Mouse (Mus musculus) myocyte (in vitro differentiated cells): ENCODE measurements at regions not wholly inside any gene's neighbourhood (a gene's known extent, or its start where the extent isn't known, plus 50 kb on each side); places are given as distances from the start of the nearest gene placed in this dataset.
A peak's percentile ranks its signal among the peaks of the same experiment; 100 is the strongest.

Experiments used
- H3K27me3 ChIP-seq: one replicate; pipeline ENCODE4 v1.6.1; 2011; ENCODE audit not compliant: control insufficient read depth, insufficient read depth, insufficient read length
- H3K36me3 ChIP-seq: one replicate; pipeline ENCODE4 v1.6.1; 2011; ENCODE audit not compliant: control insufficient read depth, insufficient read depth
- H3K4me2 ChIP-seq: one replicate; pipeline ENCODE4 v1.6.1; 2011; ENCODE audit warnings: low read depth, control low read depth
- H3K4me3 ChIP-seq: one replicate; pipeline ENCODE4 v1.5.1; 2011; ENCODE audit warnings: mild to moderate bottlenecking, control low read depth, moderate library complexity
- H3K79me2 ChIP-seq: one replicate; pipeline ENCODE4 v1.6.1; 2011; ENCODE audit not compliant: control insufficient read depth, insufficient read depth
- H3ac ChIP-seq: one replicate; pipeline ENCODE4 v1.6.1; 2011; ENCODE audit not compliant: control insufficient read depth, insufficient read length
- E2F4 ChIP-seq: IDR thresholded peaks from one replicate; pipeline ENCODE4 v1.6.1; 2011; ENCODE audit warnings: mild to moderate bottlenecking, control low read depth, moderate library complexity; ENCODE audit not compliant: insufficient read depth
- MAX ChIP-seq: IDR thresholded peaks from one replicate; pipeline ENCODE4 v1.6.1; 2011; ENCODE audit warnings: low read depth, mild to moderate bottlenecking, control low read depth
- MYOD1 ChIP-seq, 3 experiments: IDR thresholded peaks; one replicate each; pipeline ENCODE4 v1.6.1; 2011; ENCODE audit warnings: control low read depth in 2 of 3, low read depth in 2 of 3, mild to moderate bottlenecking in 2 of 3, moderate library complexity in 1 of 3; ENCODE audit not compliant: insufficient read length in 2 of 3, control insufficient read depth in 1 of 3
- MYOG ChIP-seq, 3 experiments: IDR thresholded peaks; one replicate each; pipeline ENCODE4 v1.6.1; 2011; ENCODE audit warnings: control low read depth in 2 of 3, low read depth in 2 of 3, mild to moderate bottlenecking in 2 of 3; ENCODE audit not compliant: insufficient read length in 2 of 3, control insufficient read depth in 1 of 3, insufficient read depth in 1 of 3
- POLR2A ChIP-seq: IDR thresholded peaks from one replicate; pipeline ENCODE4 v1.6.1; 2011; ENCODE audit warnings: low read depth, mild to moderate bottlenecking, control low read depth, moderate library complexity; ENCODE audit not compliant: insufficient read length
- POLR2AphosphoS2 ChIP-seq: IDR thresholded peaks from one replicate; pipeline ENCODE4 v1.6.1; 2011; ENCODE audit warnings: low read depth, control low read depth; ENCODE audit not compliant: insufficient read length
- REST ChIP-seq: IDR thresholded peaks from one replicate; pipeline ENCODE4 v1.6.1; 2011; ENCODE audit warnings: mild to moderate bottlenecking, control low read depth, moderate library complexity; ENCODE audit not compliant: insufficient read depth, insufficient read length
- SRF ChIP-seq: IDR thresholded peaks from one replicate; pipeline ENCODE4 v1.6.1; 2011; ENCODE audit warnings: low read depth; ENCODE audit not compliant: control insufficient read depth, insufficient read length
- TCF12 ChIP-seq: IDR thresholded peaks from one replicate; pipeline ENCODE4 v1.6.1; 2011; ENCODE audit warnings: mild to moderate bottlenecking, control low read depth; ENCODE audit not compliant: poor library complexity, insufficient read depth, severe bottlenecking
- TCF3 ChIP-seq: IDR thresholded peaks from one replicate; pipeline ENCODE4 v1.6.1; 2011; ENCODE audit warnings: low read depth, control low read depth; ENCODE audit not compliant: insufficient read length
- USF1 ChIP-seq: IDR thresholded peaks from one replicate; pipeline ENCODE4 v1.6.1; 2011; ENCODE audit warnings: low read depth, mild to moderate bottlenecking, control low read depth, moderate library complexity

DNA sequence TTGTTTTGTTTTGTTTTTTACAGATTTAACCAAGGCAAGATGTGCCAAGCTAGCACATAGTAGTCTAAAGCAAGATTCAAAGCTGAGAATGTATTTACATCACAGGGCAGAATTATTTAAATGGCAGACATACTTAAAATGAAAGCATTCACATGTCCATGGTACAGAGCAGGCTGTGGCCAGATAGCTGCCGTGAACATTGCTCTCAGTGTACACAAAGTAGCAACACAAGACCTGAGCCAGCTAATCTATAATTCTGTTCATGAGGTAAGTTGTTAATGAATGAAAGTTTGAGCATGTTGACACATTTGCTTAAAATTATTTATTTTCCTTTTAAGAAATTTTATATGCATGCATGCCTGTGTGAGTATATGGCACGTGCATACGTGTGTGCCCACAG, 164.0 kb downstream of the Dyrk2 start:
- no peak overlapping the region for H3ac ChIP-seq
- H3K36me3 ChIP-seq: no peaks in the 10 kb centered on the region
- no peak overlapping the region for H3K4me2 ChIP-seq
- no peaks in the 10 kb centered on the region for H3K79me2 ChIP-seq
- no peaks in the 10 kb centered on the region for H3K27me3 ChIP-seq
- TF ChIP-seq TCF3: no peak
- no peak for TF ChIP-seq USF1
- H3K4me3 ChIP-seq: no peak overlapping the region

DNA sequence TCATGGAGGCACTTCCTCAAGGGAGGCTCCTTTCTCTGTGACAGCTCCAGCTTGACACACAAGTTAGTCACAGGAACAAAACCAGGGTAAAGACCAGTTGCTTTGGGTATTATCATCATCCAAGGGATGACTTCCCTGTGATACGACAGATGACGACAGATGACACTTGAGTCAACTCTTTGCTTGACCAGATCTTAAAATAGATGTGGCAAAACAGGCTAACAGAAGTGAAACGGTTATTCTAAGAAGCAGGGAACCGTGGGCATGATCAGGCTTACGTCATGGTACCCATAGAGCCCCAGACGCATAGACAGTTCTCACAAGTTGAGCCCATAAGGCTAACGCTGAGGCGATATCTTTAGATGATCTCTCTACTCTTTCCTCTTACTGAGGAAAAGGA, 160.3 kb downstream of the Dyrk2 start:
- Histone ChIP-seq H3ac (no peak overlapping the region), H3K4me2 (peak overlapping the region; percentile 30), H3K36me3 (no peaks in the 10 kb centered on the region), H3K27me3 (no peaks in the 10 kb centered on the region), H3K4me3 (no peak overlapping the region), H3K79me2 (no peaks in the 10 kb centered on the region)
- TF ChIP-seq MYOD1 (IDR thresholded peaks at IDR 0.05; ENCODE audit: control insufficient read depth in 1 of 3, insufficient read length in 2 of 3, low read depth in 2 of 3): peak in 1 of 3 experiments; percentile 45
- TF ChIP-seq E2F4: no peak

DNA sequence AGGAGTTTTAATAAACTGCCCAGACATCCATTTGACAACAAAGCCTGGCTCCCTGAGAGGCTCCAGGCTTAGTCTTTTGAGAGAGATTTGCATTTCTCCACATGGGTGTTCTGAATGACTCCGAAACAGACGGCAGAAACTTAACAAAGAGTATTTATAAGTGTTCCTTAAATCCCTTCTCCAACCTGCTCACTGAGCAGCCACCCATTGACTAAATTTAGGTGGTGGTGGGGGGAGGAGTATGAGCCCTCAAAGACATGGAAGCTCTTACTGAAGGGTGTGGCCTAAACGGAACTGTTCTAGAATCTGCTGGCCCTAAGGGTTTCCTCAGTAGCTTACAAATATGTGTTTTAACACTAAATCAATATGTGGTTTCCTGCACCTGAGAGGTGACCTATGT, 158.5 kb downstream of the Dyrk2 start:
- TF ChIP-seq POLR2A: no peak
- TF ChIP-seq TCF3: no peak

DNA sequence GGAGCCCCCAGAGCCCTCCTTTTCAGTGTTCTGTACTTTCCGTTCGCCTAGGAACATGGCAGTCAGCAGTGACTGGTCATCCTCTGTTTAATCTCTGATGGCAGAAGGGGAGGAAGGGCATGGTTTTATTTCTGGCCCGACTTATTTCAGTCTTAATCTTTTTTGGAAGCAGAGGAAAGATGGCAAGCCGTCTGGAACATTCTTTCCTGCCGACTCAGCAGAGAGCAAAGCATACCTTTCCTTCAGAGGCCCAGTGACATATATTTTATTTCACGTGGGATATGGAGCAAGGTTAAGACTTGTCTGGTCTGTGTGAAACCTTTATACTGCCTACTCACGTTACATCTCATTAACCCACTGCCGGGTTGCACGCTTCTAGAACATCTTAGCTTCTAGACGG, 158.1 kb downstream of the Dyrk2 start:
- Histone ChIP-seq H3ac (no peak overlapping the region), H3K79me2 (no peaks in the 10 kb centered on the region), H3K4me2 (no peak overlapping the region), H3K4me3 (no peak overlapping the region), H3K36me3 (no peaks in the 10 kb centered on the region), H3K27me3 (no peaks in the 10 kb centered on the region)
- TF ChIP-seq TCF12 (no peak), E2F4 (no peak), POLR2AphosphoS2 (no peak), USF1 (no peak), MYOG (IDR thresholded peaks at IDR 0.05; ENCODE audit: control insufficient read depth in 1 of 3, insufficient read depth in 1 of 3, insufficient read length in 2 of 3, low read depth in 2 of 3) (no peak), MYOD1 (IDR thresholded peaks at IDR 0.05; ENCODE audit: control insufficient read depth in 1 of 3, insufficient read length in 2 of 3, low read depth in 2 of 3) (no peak)

More for the DNA sequence above, 158.5 kb downstream of the Dyrk2 start:
- H3K79me2 ChIP-seq: no peaks in the 10 kb centered on the region
- H3K36me3 ChIP-seq: no peaks in the 10 kb centered on the region
- H3K4me3 ChIP-seq: no peak overlapping the region
- no peak overlapping the region for H3ac ChIP-seq
- no peak overlapping the region for H3K4me2 ChIP-seq
- H3K27me3 ChIP-seq: no peaks in the 10 kb centered on the region

DNA sequence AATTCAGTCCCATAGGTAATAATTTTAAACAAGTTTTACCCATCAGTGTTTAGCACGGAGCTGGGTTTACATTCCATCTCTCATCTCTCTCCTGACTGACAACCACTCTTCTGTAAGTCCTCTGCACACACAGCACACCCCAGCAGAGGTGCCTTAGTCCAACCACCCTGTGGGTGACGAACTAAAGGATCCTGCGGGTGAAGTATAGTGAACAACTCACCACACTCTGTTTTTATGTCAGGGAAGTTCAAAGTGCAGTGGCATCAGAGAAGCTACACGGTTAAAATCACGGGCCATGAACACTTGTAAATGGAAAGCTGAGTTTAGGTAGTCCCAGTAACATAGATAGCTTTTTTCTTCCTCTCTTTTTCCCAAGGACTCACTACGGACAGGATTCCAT, 157.1 kb downstream of the Dyrk2 start:
- no peak overlapping the region for H3K4me2 ChIP-seq
- H3K4me3 ChIP-seq: no peak overlapping the region
- no peak for TF ChIP-seq MYOG (IDR thresholded peaks at IDR 0.05; ENCODE audit: control insufficient read depth in 1 of 3, insufficient read depth in 1 of 3, insufficient read length in 2 of 3, low read depth in 2 of 3)
- no peak for TF ChIP-seq MAX
- TF ChIP-seq SRF: no peak

DNA sequence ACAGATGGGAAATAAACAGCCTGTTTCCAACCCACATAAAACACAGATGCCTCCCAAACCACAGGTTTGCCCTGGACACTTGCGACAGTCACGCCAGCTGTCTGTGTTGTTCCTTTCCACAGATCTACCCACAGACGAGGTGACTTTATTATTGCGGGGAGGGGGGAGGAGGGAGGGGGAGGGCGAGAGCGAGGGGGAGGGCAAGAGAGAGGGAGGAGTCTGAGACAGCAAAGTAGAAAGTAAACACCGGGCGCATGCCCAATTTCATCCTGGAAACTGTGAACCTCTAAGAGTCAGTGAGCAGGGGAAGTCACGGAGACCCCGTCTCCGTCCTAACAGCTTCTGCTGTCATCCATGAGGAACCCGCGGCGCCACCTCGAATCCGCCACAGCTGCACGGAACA, 155.8 kb downstream of the Dyrk2 start:
- H3K36me3 ChIP-seq: no peaks in the 10 kb centered on the region
- no peaks in the 10 kb centered on the region for H3K27me3 ChIP-seq
- H3K4me3 ChIP-seq: no peak overlapping the region
- peak overlapping the region; percentile 20 for H3K4me2 ChIP-seq
- H3K79me2 ChIP-seq: no peaks in the 10 kb centered on the region
- H3ac ChIP-seq: no peak overlapping the region
- TF ChIP-seq MYOG (IDR thresholded peaks at IDR 0.05; ENCODE audit: control insufficient read depth in 1 of 3, insufficient read depth in 1 of 3, insufficient read length in 2 of 3, low read depth in 2 of 3): peak; percentile 51 to 88 (median 71)
- TF ChIP-seq MYOD1 (IDR thresholded peaks at IDR 0.05; ENCODE audit: control insufficient read depth in 1 of 3, insufficient read length in 2 of 3, low read depth in 2 of 3): peak; percentile 35 to 90 (median 68)
- TF ChIP-seq TCF3: peak; percentile 66
- TF ChIP-seq REST: no peak
- TF ChIP-seq POLR2AphosphoS2: no peak
- peak; percentile 69 for TF ChIP-seq TCF12

More for the DNA sequence above, 157.1 kb downstream of the Dyrk2 start:
- Histone ChIP-seq H3ac (no peak overlapping the region), H3K36me3 (no peaks in the 10 kb centered on the region), H3K27me3 (no peaks in the 10 kb centered on the region), H3K79me2 (no peaks in the 10 kb centered on the region)
